Mouse (Mus musculus): Measurements from ENCODE around the gene Fam110c. TPM values are rescaled to one million over a fixed set of nuclear protein-coding genes. Genes with fewer than 3 reads are reported as not detected.
A peak's percentile ranks its signal among the peaks of the same experiment; 100 is the strongest.
"Not testable (repeated sequence)": the region's sequence is repeated elsewhere in the genome, so short reads cannot be mapped to it uniquely, and the experiment has no call there.

The Fam110c gene
- total RNA-seq (2021): not detected
- long read RNA-seq, experiment 1: 0 reads
- long read RNA-seq, experiment 2: 0 reads

DNA sequence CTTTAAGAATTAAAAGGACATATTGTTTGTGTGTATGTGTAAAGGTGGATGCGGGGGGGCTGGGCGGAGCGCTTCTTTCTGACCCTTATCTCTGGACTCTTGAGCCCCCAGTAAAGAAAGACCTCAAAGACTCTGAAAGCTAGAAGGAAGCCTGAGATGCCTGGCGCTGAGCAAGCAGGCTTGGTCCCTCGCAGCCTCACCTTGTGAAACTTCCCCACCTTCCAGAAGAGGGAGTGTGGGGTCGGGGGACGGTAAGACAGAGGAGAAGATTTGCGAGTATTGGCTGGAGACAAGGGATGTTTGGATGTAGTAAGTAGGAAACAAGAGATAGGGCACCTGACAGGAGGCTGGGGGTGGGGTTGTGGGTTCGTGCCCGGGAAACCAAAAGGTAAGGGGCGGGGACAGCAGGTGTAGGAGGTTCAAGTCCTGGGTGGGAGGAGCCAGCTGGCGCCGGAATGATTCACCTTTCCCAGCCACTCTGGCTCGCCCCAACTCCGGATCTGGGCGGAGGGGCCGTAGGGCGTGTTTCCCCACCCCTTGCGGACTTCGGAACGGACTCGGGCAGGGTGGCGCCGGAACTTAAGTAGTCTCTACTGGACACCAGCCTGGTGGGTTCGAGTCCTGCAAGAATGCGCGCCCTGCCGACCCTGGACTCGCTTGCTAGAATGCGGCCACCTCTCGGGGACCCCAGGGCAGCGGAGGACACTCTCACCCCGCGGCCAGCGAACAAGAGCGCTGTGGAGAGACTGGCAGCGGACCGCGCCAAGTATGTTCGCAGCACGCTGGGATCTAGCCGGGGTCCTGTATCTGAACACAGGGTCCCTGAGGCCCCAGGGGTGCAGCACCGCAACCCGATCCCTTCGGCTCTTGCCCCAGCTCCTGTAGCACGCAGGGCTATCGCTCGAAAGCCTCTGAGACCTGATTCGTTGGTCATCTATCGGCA lies at the start of gene Fam110c:
TSS of gene Fam110c (plus strand) at position 450 of the 943 bp plus-strand sequence.
- no peak for TF ChIP-seq CTCF (IDR thresholded peaks at IDR 0.05)
- peak in 1 of 2 experiments; percentile 12 for DNase-seq (ENCODE audit: extremely low spot score in 1 of 2, low spot score in 2 of 2)
- Histone ChIP-seq H3K4me3 (peak within 1 kb of the TSS; percentile 22), H3K27ac (no peak within 1 kb of the TSS)
- intact Hi-C loops (cut with DNase I): no loop called here

DNA sequence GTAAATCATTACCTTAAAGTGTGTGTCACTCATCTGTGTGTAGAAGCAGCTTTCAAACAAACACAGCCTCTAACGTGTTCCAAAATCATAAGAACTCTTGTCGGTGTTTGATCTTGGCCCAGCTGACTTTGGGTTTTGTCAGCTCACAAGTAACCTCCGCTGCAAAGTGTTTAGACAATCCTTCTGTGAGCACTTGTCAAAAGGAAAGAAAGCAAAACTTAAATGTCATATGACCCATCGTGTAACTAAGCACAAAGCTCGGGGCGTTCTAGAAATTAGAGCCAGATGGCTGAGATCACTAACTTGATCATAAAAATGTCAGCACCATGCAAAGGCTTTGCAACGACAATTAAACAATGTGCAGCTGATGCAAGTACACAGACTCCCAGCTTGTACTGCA lies 47.2 kb upstream of the Fam110c start:
- Histone ChIP-seq H3K27ac (no peak overlapping the region), H3K4me3 (no peak overlapping the region)
- DNase-seq (ENCODE audit: extremely low spot score in 1 of 2, low spot score in 2 of 2): no peak
- TF ChIP-seq CTCF (IDR thresholded peaks at IDR 0.05): no peak
- intact Hi-C loops (cut with DNase I): no loop called here

- no peak for DNase-seq (ENCODE audit: extremely low spot score in 1 of 2, low spot score in 2 of 2)
- Histone ChIP-seq H3K27ac (no peak overlapping the region), H3K4me3 (no peak overlapping the region)
- no peak for TF ChIP-seq CTCF (IDR thresholded peaks at IDR 0.05)
- intact Hi-C loops (cut with DNase I): no loop called here
Measured at GRCm38 (mm10) chr12:31052066-31052465, 21.6 kb upstream of the Fam110c start.

- TF ChIP-seq CTCF (IDR thresholded peaks at IDR 0.05): no peak
- no peak overlapping the region for H3K4me3 ChIP-seq
- intact Hi-C loops (cut with DNase I): no loop called here
Measured at GRCm38 (mm10) chr12:31056291-31056864, 17.3 kb upstream of the Fam110c start.

GRCm38 (mm10) chr12:31059393-31059853 lies 14.2 kb upstream of the Fam110c start:
- intact Hi-C loops (cut with DNase I): no loop called here
- no peak overlapping the region for H3K27ac ChIP-seq
- no peak for DNase-seq (ENCODE audit: extremely low spot score in 1 of 2, low spot score in 2 of 2)

More at GRCm38 (mm10) chr12:31056291-31056864, 17.3 kb upstream of the Fam110c start:
- DNase-seq (ENCODE audit: extremely low spot score in 1 of 2, low spot score in 2 of 2): no peak
- no peak overlapping the region for H3K27ac ChIP-seq

DNA sequence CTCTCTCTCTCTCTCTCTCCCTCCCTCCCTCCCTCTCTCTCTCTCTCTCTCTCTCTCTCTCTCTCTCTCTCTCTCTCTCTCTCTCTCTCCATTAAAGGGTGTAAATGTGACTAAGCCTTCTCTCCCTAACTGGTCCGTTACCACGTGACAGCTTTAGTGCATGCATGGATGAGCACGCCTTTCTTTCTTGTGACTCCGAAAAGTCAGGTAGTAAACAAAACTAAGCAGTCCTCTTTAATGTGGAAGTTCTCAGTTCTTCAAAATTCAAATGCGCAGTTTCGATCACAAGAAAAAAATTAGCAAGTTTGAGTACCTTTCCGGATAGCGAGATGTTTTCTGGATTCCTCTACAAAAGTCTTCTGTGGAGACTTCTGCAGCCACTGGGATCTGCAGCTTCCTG lies 13.4 kb upstream of the Fam110c start:
- intact Hi-C loops (cut with DNase I): no loop called here

More at GRCm38 (mm10) chr12:31059393-31059853, 14.2 kb upstream of the Fam110c start:
- H3K4me3 ChIP-seq: no peak overlapping the region
- TF ChIP-seq CTCF (IDR thresholded peaks at IDR 0.05): no peak

DNA sequence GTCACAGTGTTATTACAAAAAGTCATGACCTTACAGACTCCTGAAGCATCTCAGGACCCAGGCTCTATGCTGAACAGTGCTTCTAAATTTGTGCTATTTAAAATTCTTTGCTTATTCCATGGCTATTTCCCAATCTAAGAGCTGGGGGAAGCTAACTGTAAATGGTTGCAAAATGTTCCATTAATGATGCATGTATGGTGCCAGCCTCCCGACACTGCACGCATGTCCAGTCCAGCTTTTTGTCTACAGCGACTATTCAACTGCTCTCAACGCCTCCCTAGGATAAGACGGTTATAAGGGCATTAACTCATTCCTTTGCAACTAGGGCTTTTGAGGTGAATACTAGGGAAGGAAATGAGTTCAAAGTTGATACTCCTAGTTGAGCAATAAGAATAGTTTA lies 2.4 kb upstream of the Fam110c start:
- intact Hi-C loops (cut with DNase I): no loop called here
- no peak overlapping the region for H3K27ac ChIP-seq
- no peak overlapping the region for H3K4me3 ChIP-seq
- DNase-seq (ENCODE audit: extremely low spot score in 1 of 2, low spot score in 2 of 2): no peak
- TF ChIP-seq CTCF (IDR thresholded peaks at IDR 0.05): no peak

More for the DNA sequence above, 13.4 kb upstream of the Fam110c start:
- Histone ChIP-seq H3K4me3 (no peak overlapping the region), H3K27ac (no peak overlapping the region)
- TF ChIP-seq CTCF (IDR thresholded peaks at IDR 0.05): no peak
- DNase-seq (ENCODE audit: extremely low spot score in 1 of 2, low spot score in 2 of 2): no peak

DNA sequence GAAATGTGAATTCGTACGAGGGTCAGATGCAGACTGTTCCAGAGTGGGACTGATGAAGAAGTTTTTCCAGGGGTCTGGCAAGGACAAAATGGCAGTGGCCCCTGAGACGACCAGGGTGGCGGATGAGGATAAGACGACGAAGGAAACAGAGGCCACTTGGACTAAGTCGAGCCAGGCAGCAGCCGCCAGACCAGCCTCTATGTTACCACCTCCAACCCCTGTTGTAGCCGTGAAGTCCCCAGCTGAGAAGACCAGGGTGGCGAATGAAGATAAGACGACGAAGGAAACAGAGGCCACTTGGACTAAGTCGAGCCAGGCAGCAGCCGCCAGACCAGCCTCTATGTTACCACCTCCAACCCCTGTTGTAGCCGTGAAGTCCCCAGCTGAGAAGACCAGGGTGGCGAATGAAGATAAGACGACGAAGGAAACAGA lies 710 bp downstream of the Fam110c start:
- peak overlapping the region; percentile 22 for H3K4me3 ChIP-seq
- intact Hi-C loops (cut with DNase I); H3K27ac ChIP-seq; DNase-seq (ENCODE audit: extremely low spot score in 1 of 2, low spot score in 2 of 2): not testable (repeated sequence)

DNA sequence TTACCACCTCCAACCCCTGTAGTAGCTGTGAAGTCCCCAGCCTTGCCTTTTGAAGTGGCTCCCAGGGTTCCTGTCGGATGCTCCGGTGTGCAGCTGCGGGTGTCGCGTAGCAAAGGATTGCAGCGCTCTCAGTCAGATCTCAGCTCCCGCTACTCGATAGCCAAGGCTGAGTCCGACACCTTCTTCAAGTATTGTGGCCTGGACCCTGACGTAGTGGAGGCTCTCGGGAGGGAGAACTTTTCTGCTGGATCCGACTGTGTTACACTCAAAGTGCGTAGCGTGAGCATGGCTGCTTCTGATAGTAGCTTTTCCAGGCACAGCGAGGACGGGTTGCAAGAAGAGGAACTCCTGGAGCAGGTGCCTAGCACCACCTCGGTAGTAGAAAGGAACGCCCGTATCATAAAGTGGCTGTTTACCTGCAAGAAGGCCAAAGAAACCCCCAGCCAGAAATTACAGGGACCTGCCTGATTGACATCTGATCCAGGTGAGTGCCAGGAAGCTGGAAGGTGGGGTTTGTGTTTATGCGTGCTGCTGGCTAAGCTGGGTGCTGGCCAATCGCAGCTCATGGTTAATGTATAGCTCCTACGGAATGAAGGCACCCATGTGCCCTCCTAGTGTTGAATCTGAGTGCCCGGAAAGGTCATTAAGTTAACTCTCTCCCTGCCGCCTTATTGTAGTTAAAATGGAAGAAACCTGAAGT lies 1.3 kb downstream of the Fam110c start:
- intact Hi-C loops (cut with DNase I): no loop called here
- DNase-seq (ENCODE audit: extremely low spot score in 1 of 2, low spot score in 2 of 2): peak in 1 of 2 experiments; percentile 12
- TF ChIP-seq CTCF (IDR thresholded peaks at IDR 0.05): no peak
- H3K27ac ChIP-seq: no peak overlapping the region
- H3K4me3 ChIP-seq: peak overlapping the region; percentile 22; the same call in 1 of the 2 replicates

DNA sequence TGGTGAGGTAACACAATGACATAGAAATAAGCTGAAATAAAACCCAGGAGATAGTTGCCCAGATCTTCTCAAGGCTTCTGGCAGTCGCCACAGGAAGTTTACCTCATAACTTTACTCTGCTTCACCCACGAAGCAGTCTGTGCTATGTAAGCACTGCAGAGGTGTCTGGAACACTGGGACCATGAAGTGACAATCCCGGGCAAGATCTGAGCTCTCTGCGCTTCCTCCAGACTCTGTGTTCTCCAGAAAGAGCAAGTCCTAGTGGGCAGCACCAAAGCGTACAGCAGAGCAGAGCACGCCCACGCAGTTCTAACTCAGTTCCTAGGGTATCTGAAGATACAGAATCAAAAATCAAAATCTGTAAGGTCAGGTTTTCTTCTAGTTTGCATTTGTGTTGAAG lies 3.4 kb downstream of the Fam110c start:
- intact Hi-C loops (cut with DNase I): no loop called here
- Histone ChIP-seq H3K4me3 (no peak overlapping the region), H3K27ac (no peak overlapping the region)
- DNase-seq (ENCODE audit: extremely low spot score in 1 of 2, low spot score in 2 of 2): no peak
- no peak for TF ChIP-seq CTCF (IDR thresholded peaks at IDR 0.05)

DNA sequence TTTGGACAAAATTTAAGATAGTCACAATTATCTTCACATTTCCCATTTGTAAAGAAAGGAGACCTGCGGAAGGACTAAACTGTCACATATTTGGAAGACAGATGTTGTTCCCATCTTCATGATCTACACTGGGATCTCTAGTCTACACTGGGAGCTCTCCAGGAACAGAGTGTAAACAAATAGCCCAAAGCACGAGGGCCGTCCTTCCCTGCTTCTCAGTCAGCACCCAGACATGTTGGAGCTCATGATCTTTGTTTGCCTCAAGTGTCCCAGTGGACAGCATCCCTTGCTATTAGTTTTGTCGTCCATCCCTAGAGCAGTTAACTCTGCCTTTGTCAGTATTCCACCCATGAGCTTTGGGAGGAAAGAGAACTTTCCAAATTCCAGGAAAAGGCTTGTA lies 4.4 kb downstream of the Fam110c start:
- DNase-seq (ENCODE audit: extremely low spot score in 1 of 2, low spot score in 2 of 2): no peak
- TF ChIP-seq CTCF (IDR thresholded peaks at IDR 0.05): no peak

DNA sequence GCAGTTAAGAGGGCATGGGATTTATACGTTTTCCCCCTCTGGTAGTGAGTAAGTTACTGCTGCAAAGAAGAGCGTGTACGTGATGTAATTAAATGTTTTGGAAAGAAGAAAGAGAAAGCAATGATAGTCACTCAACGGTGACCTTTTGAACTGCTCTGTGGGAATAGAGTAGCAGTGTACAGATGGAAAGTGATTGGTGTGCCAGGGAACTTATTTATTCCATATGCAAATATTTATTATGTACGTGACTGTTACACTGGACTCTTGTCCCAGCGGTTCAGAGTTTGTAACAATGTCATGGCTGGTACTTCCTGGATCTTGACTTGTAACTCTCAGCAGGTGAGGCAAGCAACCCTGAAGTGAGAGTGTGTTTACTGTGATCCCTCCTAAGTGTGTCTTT lies 6.7 kb downstream of the Fam110c start:
- no peak for DNase-seq (ENCODE audit: extremely low spot score in 1 of 2, low spot score in 2 of 2)
- H3K27ac ChIP-seq: no peak overlapping the region
- intact Hi-C loops (cut with DNase I): no loop called here
- H3K4me3 ChIP-seq: no peak overlapping the region
- no peak for TF ChIP-seq CTCF (IDR thresholded peaks at IDR 0.05)

More for the DNA sequence above, 4.4 kb downstream of the Fam110c start:
- Histone ChIP-seq H3K4me3 (no peak overlapping the region), H3K27ac (no peak overlapping the region)
- intact Hi-C loops (cut with DNase I): no loop called here

All from left cerebral cortex, adult 2 months (tissue).